Comparison of ENCODE assay signal across 22 mouse cellular contexts in the genomic region with DNA sequence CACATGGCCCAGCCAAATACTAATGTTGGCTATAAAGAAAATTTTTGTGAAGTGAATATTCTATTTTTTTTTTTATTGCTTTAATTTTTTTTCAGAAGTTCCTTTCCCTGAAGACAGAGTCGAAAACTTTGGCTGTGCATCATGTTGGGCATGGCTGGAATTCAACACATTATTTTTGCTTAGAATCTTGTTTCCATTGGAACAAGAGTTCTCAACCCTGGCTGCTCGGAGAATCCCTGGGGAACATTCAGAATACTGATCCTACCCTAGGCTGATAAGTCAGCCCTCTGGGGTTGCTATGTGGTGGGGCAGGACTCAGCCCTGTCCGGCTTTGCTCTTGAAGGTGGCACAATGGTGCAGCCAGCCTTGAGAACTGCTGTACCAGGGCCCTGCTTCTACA.
DNase-seq lines count a peak whose midpoint lies in the region; TF ChIP-seq lines count a peak whose summit lies in the region.
"Had no signal": no experiment of that assay in that cellular context is flagged by ENCODE, and none has a peak within 500 bp of the region (broad histone marks: within the 10 kb centered on the region; RNA-seq: fewer than 3 reads in every experiment).

No protein-coding gene starts in this region.

- H3K27me3 ChIP-seq in small intestine, adult 2 months (ENCODE audit: control insufficient read depth, insufficient read depth, low read length) = no peaks in the 10 kb centered on the region
- H3K27me3 ChIP-seq: embryonic facial prominence, embryonic 13.5 days; embryonic facial prominence, embryonic 15.5 days; forebrain, embryonic 13.5 days; forebrain, embryonic 15.5 days had no signal

- TF ChIP-seq CTCF in gastrocnemius, adult 2 months (IDR thresholded peaks at IDR 0.05) = no peak
- TF ChIP-seq CTCF in small intestine, adult 2 months (IDR thresholded peaks at IDR 0.05; ENCODE audit: extremely low read depth, insufficient read length, insufficient replicate concordance, low read depth, low read length) = no peak

- DNase-seq in gastrocnemius, adult 2 months = no peak
- DNase-seq in gastrocnemius, postnatal 10 days = no peak
- peak; percentile 68 for DNase-seq in adipocyte (ENCODE audit: low spot score)
- DNase-seq in right cerebral cortex, postnatal 4 days = no peak
- DNase-seq in right cerebral cortex, postnatal 14 days = no peak
- DNase-seq: adrenal gland, postnatal 10 days; adrenal gland, postnatal 36 days; cerebellum, adult 11 months; cerebellum, adult 18-20 months; cerebellum, adult 8-10 months; cerebellum, adult 9-11 months; cerebellum, postnatal 14 days; cerebellum, postnatal 36 days; embryo, embryonic 11 days; forebrain, postnatal 0 days had no signal

- peaks cover 5% of the 10 kb centered on the region; the same call in 1 of the 2 replicates for H3K4me1 ChIP-seq in brown adipose tissue, adult 24 weeks (ENCODE audit: control insufficient read depth, insufficient read depth, insufficient read length, low read length)
- peaks cover 23% of the 10 kb centered on the region for H3K4me1 ChIP-seq in small intestine, adult 2 months (ENCODE audit: control insufficient read depth, insufficient read depth, insufficient read length, low read length)

- H3K4me3 ChIP-seq in gastrocnemius, adult 2 months = no peak overlapping the region
- H3K4me3 ChIP-seq in brown adipose tissue, adult 24 weeks (ENCODE audit: insufficient read depth, low read depth, low read length) = no peak overlapping the region
- no peak overlapping the region for H3K4me3 ChIP-seq in small intestine, adult 2 months (ENCODE audit: low read depth, low read length)
- H3K4me3 ChIP-seq: embryonic facial prominence, embryonic 13.5 days; embryonic facial prominence, embryonic 15.5 days; erythroblast, embryonic 14.5 days; forebrain, embryonic 13.5 days; forebrain, embryonic 15.5 days had no signal

- no peak for TF ChIP-seq POLR2A in small intestine, adult 2 months (IDR thresholded peaks at IDR 0.05; ENCODE audit: low read depth, low read length)

- H3K27ac ChIP-seq in gastrocnemius, adult 2 months = peak overlapping the region; percentile 24; the same call in 1 of the 2 replicates
- peak overlapping the region; percentile 45; the same call in 1 of the 2 replicates for H3K27ac ChIP-seq in brown adipose tissue, adult 24 weeks (replicated peaks; ENCODE audit: low read depth, low read length)
- H3K27ac ChIP-seq in small intestine, adult 2 months (ENCODE audit: insufficient read depth, low read depth, low read length) = peak overlapping the region; percentile 36; the same call in 1 of the 2 replicates
- H3K27ac ChIP-seq: embryonic facial prominence, embryonic 13.5 days; embryonic facial prominence, embryonic 15.5 days; forebrain, embryonic 13.5 days; forebrain, embryonic 15.5 days had no signal

- intact Hi-C loops in gastrocnemius, adult 2 months (cut with DNase I) = no loop called here

- no peaks in the 10 kb centered on the region for H3K36me3 ChIP-seq in small intestine, adult 2 months (ENCODE audit: control insufficient read depth, insufficient read depth, low read length)
- H3K36me3 ChIP-seq: embryonic facial prominence, embryonic 13.5 days; embryonic facial prominence, embryonic 15.5 days; forebrain, embryonic 15.5 days had no signal

- 76% methylated on average over 3 of the region's 3 CpGs for WGBS in small intestine, adult 2 months
